Mouse (Mus musculus): ENCODE results near the gene Iqcm.

DNA sequence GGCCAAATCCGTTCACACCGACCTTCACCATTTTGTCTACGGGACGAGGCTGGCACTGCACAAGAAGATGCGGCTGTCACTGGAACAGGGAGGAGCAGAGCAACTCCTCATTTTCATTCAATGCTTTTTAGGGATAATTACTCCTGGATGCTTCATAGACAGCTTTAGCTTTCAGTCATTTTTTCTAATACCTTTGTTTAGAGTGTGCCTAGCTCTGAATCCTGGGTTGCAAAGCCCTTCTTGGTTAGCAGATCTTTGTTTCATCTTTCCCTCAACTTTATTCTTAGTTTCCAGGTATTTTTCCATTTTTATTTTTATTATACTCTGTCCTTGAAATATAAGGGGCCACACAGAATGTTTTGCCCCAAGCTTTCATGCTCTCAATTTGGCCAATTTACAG, 42.0 kb upstream of the Iqcm start, which contains the start of gene Gm10358:
- TF ChIP-seq CTCF (IDR thresholded peaks at IDR 0.05; ENCODE audit: insufficient read depth, low read depth, low read length) (no peak), POLR2A (IDR thresholded peaks at IDR 0.05; ENCODE audit: insufficient read depth, low read depth, low read length) (no peak)
